Mouse (Mus musculus): Measurements from ENCODE around the gene Lhb.
"Not testable (repeated sequence)": the region's sequence is repeated elsewhere in the genome, so short reads cannot be mapped to it uniquely, and the experiment has no call there.

The Lhb gene

GRCm38 (mm10) chr7:45451344-45451982 lies 30.8 kb downstream of the Lhb start:
- intact Hi-C loops (cut with DNase I) = loop anchor here (5.0 kb wide), 1 partner anchor 111 kb away; no protein-coding TSS in a partner anchor

GRCm38 (mm10) chr7:45454971-45455370 lies 34.4 kb downstream of the Lhb start:
- intact Hi-C loops (cut with DNase I) = loop anchor here (5.0 kb wide), 1 partner anchor 107 kb away; no protein-coding TSS in a partner anchor

- intact Hi-C loops (cut with DNase I) = no loop called here
Observed at GRCm38 (mm10) chr7:45455932-45456696, 35.5 kb downstream of the Lhb start.

- intact Hi-C loops (cut with DNase I) = no loop called here
Observed at GRCm38 (mm10) chr7:45456721-45457203, 36.1 kb downstream of the Lhb start.

GRCm38 (mm10) chr7:45457204-45458060 lies 36.8 kb downstream of the Lhb start:
- intact Hi-C loops (cut with DNase I) = no loop called here

- intact Hi-C loops (cut with DNase I) = no loop called here
Observed at GRCm38 (mm10) chr7:45458748-45459563, 38.3 kb downstream of the Lhb start.

- intact Hi-C loops (cut with DNase I) = not testable (repeated sequence)
Observed at GRCm38 (mm10) chr7:45459564-45460140, 39.0 kb downstream of the Lhb start, which contains the start of gene Ftl1. Gene Ftl1, minus strand, starts transcription at chr7:45459884.

- intact Hi-C loops (cut with DNase I) = no loop called here
Observed at GRCm38 (mm10) chr7:45460377-45460776, 39.8 kb downstream of the Lhb start.

- intact Hi-C loops (cut with DNase I) = no loop called here
Observed at GRCm38 (mm10) chr7:45460860-45461314, 40.3 kb downstream of the Lhb start.

- intact Hi-C loops (cut with DNase I) = no loop called here
Observed at GRCm38 (mm10) chr7:45461326-45461725, 40.7 kb downstream of the Lhb start.

GRCm38 (mm10) chr7:45461781-45462180 lies 41.2 kb downstream of the Lhb start:
- intact Hi-C loops (cut with DNase I) = no loop called here

GRCm38 (mm10) chr7:45462325-45462724 lies 41.7 kb downstream of the Lhb start:
- intact Hi-C loops (cut with DNase I) = no loop called here

- intact Hi-C loops (cut with DNase I) = not testable (repeated sequence)
Observed at GRCm38 (mm10) chr7:45462868-45463267, 42.2 kb downstream of the Lhb start.

GRCm38 (mm10) chr7:45463987-45464778 lies 43.6 kb downstream of the Lhb start:
- intact Hi-C loops (cut with DNase I) = no loop called here

GRCm38 (mm10) chr7:45465112-45465511 lies 44.5 kb downstream of the Lhb start:
- intact Hi-C loops (cut with DNase I) = no loop called here

- intact Hi-C loops (cut with DNase I) = no loop called here
Observed at GRCm38 (mm10) chr7:45465549-45465948, 44.9 kb downstream of the Lhb start.

GRCm38 (mm10) chr7:45466283-45467089 lies 45.9 kb downstream of the Lhb start, which contains the start of gene Bax:
Gene Bax, minus strand, starts transcription at chr7:45466898.
- intact Hi-C loops (cut with DNase I) = no loop called here

GRCm38 (mm10) chr7:45467090-45467670 lies 46.6 kb downstream of the Lhb start:
- intact Hi-C loops (cut with DNase I) = no loop called here

Measured in adrenal gland (tissue).